Mouse (Mus musculus) kidney, postnatal 0 days (tissue): ENCODE results near the gene Pdxdc1. TPM values are rescaled to one million over a fixed set of nuclear protein-coding genes. Genes with fewer than 3 reads are reported as not detected.
"Not testable (repeated sequence)": the region's sequence is repeated elsewhere in the genome, so short reads cannot be mapped to it uniquely, and the experiment has no call there.

Source experiments
- ATAC-seq: fragments of 200-750 bp; cut with Nextera tagmentation; replicated peaks from 2 replicates; pipeline ENCODE4 v1.8.0; 2017; ENCODE audit warnings: low read depth, moderate number of reproducible peaks, moderate TSS enrichment, moderate library complexity; ENCODE audit not compliant: low FRiP score
- DNase-seq: peaks from one replicate; pipeline ENCODE4 v3.0.0-alpha.2; 2016; ENCODE audit warnings: low spot score
- H3K27ac ChIP-seq: fragments of 300-500 bp; sonication (generic); 2 replicates; pipeline ENCODE4 v1.5.1; 2014; ENCODE audit warnings: mild to moderate bottlenecking
- H3K27me3 ChIP-seq: fragments of 300-500 bp; sonication (generic); 2 replicates; pipeline ENCODE4 v1.6.1; 2014; ENCODE audit warnings: low read length, mixed read lengths; ENCODE audit not compliant: insufficient read depth
- H3K36me3 ChIP-seq: fragments of 300-500 bp; sonication (generic); 2 replicates; pipeline ENCODE4 v1.6.1; 2014; ENCODE audit warnings: low read length, mixed read lengths; ENCODE audit not compliant: insufficient read depth
- H3K4me1 ChIP-seq: fragments of 300-500 bp; sonication (generic); replicated peaks from 2 replicates; pipeline ENCODE4 v1.6.1; 2014; ENCODE audit warnings: antibody characterized with exemption, low read length, mixed read lengths; ENCODE audit not compliant: insufficient read depth
- H3K4me2 ChIP-seq: fragments of 300-500 bp; sonication (generic); 2 replicates; pipeline ENCODE4 v1.6.1; 2014; ENCODE audit warnings: mild to moderate bottlenecking, low read length, moderate library complexity, mixed read lengths
- H3K4me3 ChIP-seq: fragments of 300-500 bp; sonication (generic); replicated peaks from 2 replicates; pipeline ENCODE4 v1.5.1; 2014; ENCODE audit warnings: low read depth, low read length
- H3K9ac ChIP-seq: fragments of 300-500 bp; sonication (generic); 2 replicates; pipeline ENCODE4 v1.6.1; 2014; ENCODE audit warnings: low read depth, low read length
- H3K9me3 ChIP-seq: fragments of 300-500 bp; sonication (generic); replicated peaks from 2 replicates; pipeline ENCODE4 v1.6.1; 2016; ENCODE audit warnings: low read length, inconsistent platforms, mixed read lengths
- CTCF ChIP-seq: IDR thresholded peaks from 2 replicates; pipeline ENCODE4 v1.5.1; 2016; ENCODE audit warnings: antibody characterized with exemption, low read depth, mild to moderate bottlenecking, moderate library complexity
- WGBS: fragments of 180-500 bp; shearing (Covaris S2); extraction: QIAGEN DNeasy Blood & Tissue Kit; methylation state at CpG from one replicate; pipeline ENCODE4 v1.1.7; 2014; 5-methylcytosine and 5-hydroxymethylcytosine counted together
- polyA plus RNA-seq: library from polyadenylated mRNA; unstranded; fragments of >200 nt; fragmentation: Nextera tagmentation; extraction: Ambion mirVana; gene quantifications from 2 replicates; pipeline ENCODE4 v1.2.1, GENCODE M21; 2015

Gene Pdxdc1
- polyA plus RNA-seq, 1 experiment from 2014 or later, result 59.8 TPM

DNA sequence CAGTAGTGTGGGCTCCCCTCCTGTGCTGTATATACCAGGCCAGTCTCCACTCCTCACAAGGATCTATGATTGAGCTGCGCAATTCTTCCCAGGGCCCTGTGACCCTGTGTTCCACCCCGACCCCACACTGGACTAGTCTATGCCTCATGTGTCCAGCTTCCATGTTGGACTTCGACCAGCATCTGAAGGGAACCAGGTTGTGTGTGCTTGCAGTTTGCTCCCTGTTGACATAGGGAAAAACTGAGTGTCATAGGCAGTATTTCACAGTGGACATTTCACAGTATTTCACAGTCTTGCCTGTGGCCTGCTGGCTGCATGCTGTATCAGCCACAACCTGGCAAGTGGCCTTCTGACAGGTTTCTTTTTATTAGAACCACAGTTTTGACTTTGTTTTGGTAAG lies 89.7 kb downstream of the Pdxdc1 start:
- Histone ChIP-seq H3K9me3 (no peaks in the 10 kb centered on the region), H3K27ac (no peak overlapping the region), H3K4me1 (no peaks in the 10 kb centered on the region), H3K27me3 (no peaks in the 10 kb centered on the region), H3K4me2 (no peak overlapping the region), H3K9ac (no peak overlapping the region), H3K4me3 (no peak overlapping the region), H3K36me3 (peaks cover 61% of the 10 kb centered on the region)
- ATAC-seq (no peak), DNase-seq (no peak)
- TF ChIP-seq CTCF, result no peak
- 94% methylated on average over 3 of the region's 3 CpGs for WGBS

- DNase-seq (no peak), ATAC-seq (no peak)
- no peak overlapping the region for H3K4me2 ChIP-seq
- H3K4me3 ChIP-seq, result no peak overlapping the region
- WGBS, result 91% methylated on average over 6 of the region's 6 CpGs
- H3K4me1 ChIP-seq, result no peaks in the 10 kb centered on the region
- H3K27me3 ChIP-seq, result no peaks in the 10 kb centered on the region
- no peak for TF ChIP-seq CTCF
- no peak overlapping the region for H3K27ac ChIP-seq
- peaks cover 67% of the 10 kb centered on the region for H3K36me3 ChIP-seq
- no peaks in the 10 kb centered on the region for H3K9me3 ChIP-seq
- no peak overlapping the region for H3K9ac ChIP-seq
Observed at GRCm38 (mm10) chr16:13812152-13812551, 90.8 kb downstream of the Pdxdc1 start.

DNA sequence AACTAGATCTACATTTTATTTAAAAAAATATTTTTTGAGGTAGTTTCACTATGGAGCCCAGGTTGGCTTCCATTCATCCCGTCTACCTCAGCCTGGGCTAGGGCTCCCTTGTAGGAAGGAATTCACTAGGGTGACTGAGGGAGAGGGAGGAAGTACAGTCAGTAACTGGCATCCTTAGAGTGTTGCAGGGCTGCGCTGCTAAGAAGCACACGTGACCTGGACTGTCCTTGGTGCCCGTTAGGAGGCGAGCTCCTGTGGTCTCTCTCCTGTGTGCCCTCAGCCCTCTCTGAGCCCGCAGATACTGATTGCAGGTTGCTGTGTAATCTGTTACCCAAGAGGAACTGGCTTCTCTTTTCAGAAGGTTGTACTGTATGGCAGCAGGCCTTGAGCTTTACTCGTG lies 94.5 kb downstream of the Pdxdc1 start:
- no peak for ATAC-seq

DNA sequence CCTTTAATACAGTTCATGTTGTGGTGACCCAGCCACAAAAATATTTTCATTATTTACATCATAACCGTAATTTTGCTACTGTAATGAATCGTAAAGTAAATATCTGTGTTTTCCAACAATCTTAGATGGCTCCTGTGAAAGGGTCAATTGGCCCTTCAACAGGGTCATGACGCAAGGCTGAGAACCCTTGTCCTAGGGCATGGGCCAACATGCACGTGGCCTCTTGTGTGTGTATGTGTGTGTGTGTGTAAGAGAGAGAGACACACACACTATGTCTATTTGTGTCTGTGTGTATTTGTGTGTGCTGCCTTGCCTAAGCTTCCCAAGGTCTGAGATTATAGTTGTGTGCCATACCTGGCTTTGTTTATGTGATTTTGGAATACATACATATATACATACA lies 95.3 kb downstream of the Pdxdc1 start:
- Histone ChIP-seq H3K27ac (no peak overlapping the region), H3K4me1 (no peaks in the 10 kb centered on the region), H3K9me3 (no peaks in the 10 kb centered on the region), H3K36me3 (peaks cover 74% of the 10 kb centered on the region), H3K4me2 (no peak overlapping the region), H3K27me3 (no peaks in the 10 kb centered on the region), H3K4me3 (no peak overlapping the region), H3K9ac (no peak overlapping the region)
- TF ChIP-seq CTCF, result no peak
- ATAC-seq, result no peak
- 89% methylated on average over 4 of the region's 4 CpGs for WGBS
- DNase-seq, result no peak

More for the DNA sequence above, 94.5 kb downstream of the Pdxdc1 start:
- H3K9me3 ChIP-seq, result no peaks in the 10 kb centered on the region
- H3K27me3 ChIP-seq, result no peaks in the 10 kb centered on the region
- DNase-seq, result no peak
- no peak for TF ChIP-seq CTCF
- no peak overlapping the region for H3K9ac ChIP-seq
- no peak overlapping the region for H3K4me2 ChIP-seq
- 95% methylated on average over 7 of the region's 7 CpGs for WGBS
- no peaks in the 10 kb centered on the region for H3K4me1 ChIP-seq
- H3K27ac ChIP-seq, result no peak overlapping the region
- H3K4me3 ChIP-seq, result no peak overlapping the region
- H3K36me3 ChIP-seq, result peaks cover 79% of the 10 kb centered on the region

DNA sequence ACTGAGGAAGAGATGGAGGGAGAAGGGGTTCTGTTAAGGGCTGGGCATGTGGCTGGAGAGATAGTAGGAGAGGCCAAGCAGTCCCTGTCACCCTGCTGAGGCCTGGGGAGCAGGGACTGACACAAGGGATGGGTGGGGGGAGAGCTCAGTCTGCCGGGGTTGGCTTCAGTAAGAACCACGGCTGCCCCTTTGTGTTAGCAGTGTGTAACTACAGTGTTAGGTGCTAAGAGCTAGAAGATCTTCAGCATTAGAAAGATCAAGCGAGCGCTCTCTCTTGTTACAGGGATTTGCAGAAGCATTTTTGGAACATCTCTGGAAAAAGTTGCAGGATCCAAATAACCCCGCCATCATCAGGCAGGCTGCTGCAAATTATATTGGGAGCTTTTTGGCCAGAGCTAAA lies 98.3 kb downstream of the Pdxdc1 start:
- TF ChIP-seq CTCF, result no peak; the same call in 1 of the 2 replicates

DNA sequence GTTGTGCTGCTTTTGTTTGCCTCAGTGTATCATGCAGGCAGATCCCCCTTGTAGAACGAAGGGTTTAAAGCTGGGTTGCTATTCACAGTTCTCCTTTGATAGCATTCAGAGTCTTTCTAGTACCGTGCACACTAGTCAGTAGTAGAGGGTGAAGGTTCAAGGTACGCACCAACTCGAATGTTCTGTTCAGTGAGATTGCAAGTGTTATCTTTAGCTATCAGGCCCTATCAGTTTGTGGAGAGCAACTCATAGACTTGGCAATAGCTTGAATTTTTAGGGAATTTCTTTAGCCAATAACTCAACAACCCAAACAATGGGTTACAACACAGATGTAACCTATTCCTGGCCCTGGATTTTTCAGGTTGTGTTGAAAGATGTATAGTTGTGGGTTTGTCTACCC lies 101.7 kb downstream of the Pdxdc1 start:
- no peak overlapping the region for H3K4me2 ChIP-seq
- no peaks in the 10 kb centered on the region for H3K9me3 ChIP-seq
- H3K9ac ChIP-seq, result no peak overlapping the region
- TF ChIP-seq CTCF, result no peak
- H3K36me3 ChIP-seq, result peaks cover 66% of the 10 kb centered on the region
- no peak for DNase-seq
- H3K4me1 ChIP-seq, result no peaks in the 10 kb centered on the region
- no peak overlapping the region for H3K27ac ChIP-seq
- H3K4me3 ChIP-seq, result no peak overlapping the region
- WGBS, result 97% methylated on average over 4 of the region's 4 CpGs
- ATAC-seq, result no peak
- H3K27me3 ChIP-seq, result no peaks in the 10 kb centered on the region

More for the DNA sequence above, 98.3 kb downstream of the Pdxdc1 start:
- H3K27ac ChIP-seq, result no peak overlapping the region
- ATAC-seq (no peak), DNase-seq (no peak)
- WGBS, result 81% methylated on average over 5 of the region's 5 CpGs
- no peak overlapping the region for H3K9ac ChIP-seq
- no peak overlapping the region for H3K4me3 ChIP-seq
- no peaks in the 10 kb centered on the region for H3K9me3 ChIP-seq
- H3K4me1 ChIP-seq, result no peaks in the 10 kb centered on the region
- no peak overlapping the region for H3K4me2 ChIP-seq
- no peaks in the 10 kb centered on the region for H3K27me3 ChIP-seq
- H3K36me3 ChIP-seq, result peaks cover 69% of the 10 kb centered on the region

GRCm38 (mm10) chr16:13796746-13797175 lies 106.2 kb downstream of the Pdxdc1 start:
- H3K4me3 ChIP-seq, result no peak overlapping the region
- no peaks in the 10 kb centered on the region for H3K9me3 ChIP-seq
- 90% methylated on average over 5 of the region's 5 CpGs for WGBS
- H3K27ac ChIP-seq, result no peak overlapping the region
- no peak overlapping the region for H3K4me2 ChIP-seq
- no peaks in the 10 kb centered on the region for H3K27me3 ChIP-seq
- ATAC-seq (no peak), DNase-seq (no peak)
- H3K4me1 ChIP-seq, result no peaks in the 10 kb centered on the region
- no peak for TF ChIP-seq CTCF
- peaks cover 73% of the 10 kb centered on the region for H3K36me3 ChIP-seq
- H3K9ac ChIP-seq, result no peak overlapping the region

- H3K36me3 ChIP-seq, result peaks cover 68% of the 10 kb centered on the region
- DNase-seq, H3K27me3 ChIP-seq, H3K9me3 ChIP-seq, H3K4me3 ChIP-seq, H3K9ac ChIP-seq, H3K27ac ChIP-seq, H3K4me1 ChIP-seq, ATAC-seq, H3K4me2 ChIP-seq: not testable (repeated sequence)
- WGBS, result 91% methylated on average over 2 of the region's 2 CpGs
Observed at GRCm38 (mm10) chr16:13793441-13793840, 109.5 kb downstream of the Pdxdc1 start.
